Mouse (Mus musculus): Measurements from ENCODE around the gene Rnf103.
A peak's percentile ranks its signal among the peaks of the same experiment; 100 is the strongest.

GRCm38 (mm10) chr6:71494341-71495020 lies 787 bp downstream of the Rnf103 start:
- TF ChIP-seq CTCF (IDR thresholded peaks at IDR 0.05; ENCODE audit: control insufficient read depth, insufficient read depth, insufficient replicate concordance, low read depth, low read length) = no peak
- peak; percentile 3; the same call in 1 of the 2 replicates for TF ChIP-seq POLR2A (IDR thresholded peaks at IDR 0.05; ENCODE audit: control insufficient read depth, low read depth, low read length)

All from testis, adult 2 months (tissue).